15 mouse cellular contexts compared by ENCODE assay signal in the genomic region with DNA sequence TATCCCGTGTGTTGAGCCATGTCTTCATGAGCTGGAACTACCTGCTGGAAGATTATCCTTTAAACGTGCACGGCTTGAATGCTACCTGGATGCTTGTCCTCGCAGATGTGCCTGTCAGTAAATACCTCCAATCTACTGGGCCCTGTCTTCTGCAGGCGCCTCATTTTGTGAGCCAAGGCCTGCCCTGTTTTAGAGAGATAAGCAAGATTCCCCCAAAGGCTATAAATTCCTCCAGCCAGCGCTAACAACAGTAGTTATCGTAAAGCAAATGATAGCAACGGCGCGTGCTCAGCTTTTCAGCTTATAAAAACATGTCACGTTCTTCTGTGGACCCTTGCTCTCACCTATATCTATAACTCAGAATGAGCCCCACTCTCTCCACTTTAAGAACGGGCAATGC.
A peak's percentile ranks its signal among the peaks of the same experiment; 100 is the strongest.
DNase-seq lines count a peak whose midpoint lies in the region; ATAC-seq and TF ChIP-seq lines count a peak whose summit lies in the region.
"Had no signal": no experiment of that assay in that cellular context is flagged by ENCODE, and none has a peak within 500 bp of the region (broad histone marks: within the 10 kb centered on the region; RNA-seq: fewer than 3 reads in every experiment).

No protein-coding gene starts in this region.

- no peak for ATAC-seq in hindbrain, embryonic 13.5 days (ENCODE audit: low FRiP score)
- ATAC-seq in hindbrain, postnatal 0 days: no peak
- peak; percentile 76 for ATAC-seq in intestine, embryonic 16.5 days
- peak; percentile 80 for ATAC-seq in megakaryocyte progenitor cell, adult 5-6 weeks (replicated peaks; ENCODE audit: poor library complexity)

- H3K4me3 ChIP-seq in hindbrain, embryonic 13.5 days: no peak overlapping the region
- H3K4me3 ChIP-seq in hindbrain, postnatal 0 days (ENCODE audit: low read length): no peak overlapping the region
- no peak overlapping the region for H3K4me3 ChIP-seq in intestine, embryonic 16.5 days (ENCODE audit: low read length)
- H3K4me3 ChIP-seq: embryonic facial prominence, embryonic 15.5 days; lung, embryonic 15.5 days had no signal

- peaks cover 13% of the 10 kb centered on the region for H3K4me1 ChIP-seq in hindbrain, embryonic 13.5 days (replicated peaks)
- H3K4me1 ChIP-seq in hindbrain, postnatal 0 days (ENCODE audit: insufficient read depth, low read length): peaks cover 6% of the 10 kb centered on the region; the same call in 1 of the 2 replicates
- peaks cover 2% of the 10 kb centered on the region for H3K4me1 ChIP-seq in intestine, embryonic 16.5 days (ENCODE audit: control insufficient read depth, insufficient read depth, low read length)
- H3K4me1 ChIP-seq: embryonic facial prominence, embryonic 15.5 days; lung, embryonic 15.5 days had no signal

- no peak overlapping the region for H3K9ac ChIP-seq in hindbrain, embryonic 13.5 days
- no peak overlapping the region for H3K9ac ChIP-seq in hindbrain, postnatal 0 days (replicated peaks; ENCODE audit: low read length)
- no peak overlapping the region for H3K9ac ChIP-seq in intestine, embryonic 16.5 days (ENCODE audit: low read depth, low read length)
- H3K9ac ChIP-seq: embryonic facial prominence, embryonic 15.5 days; lung, embryonic 15.5 days had no signal

- H3K9me3 ChIP-seq in hindbrain, embryonic 13.5 days: peaks cover 6% of the 10 kb centered on the region; the same call in 1 of the 2 replicates
- H3K9me3 ChIP-seq in hindbrain, postnatal 0 days (ENCODE audit: low read length): no peaks in the 10 kb centered on the region
- no peaks in the 10 kb centered on the region; the same call in 1 of the 2 replicates for H3K9me3 ChIP-seq in intestine, embryonic 16.5 days (ENCODE audit: control insufficient read depth, low read length)
- H3K9me3 ChIP-seq: embryonic facial prominence, embryonic 15.5 days; lung, embryonic 15.5 days had no signal

- H3K36me3 ChIP-seq in hindbrain, embryonic 13.5 days: no peaks in the 10 kb centered on the region
- no peaks in the 10 kb centered on the region for H3K36me3 ChIP-seq in hindbrain, postnatal 0 days (ENCODE audit: insufficient read depth, low read length)
- H3K36me3 ChIP-seq in intestine, embryonic 16.5 days (ENCODE audit: control insufficient read depth, insufficient read depth, low read length): no peaks in the 10 kb centered on the region
- H3K36me3 ChIP-seq: embryonic facial prominence, embryonic 15.5 days; lung, embryonic 15.5 days had no signal

- no peak overlapping the region for H3K4me2 ChIP-seq in hindbrain, embryonic 13.5 days
- no peak overlapping the region for H3K4me2 ChIP-seq in hindbrain, postnatal 0 days (ENCODE audit: low read depth, low read length)
- no peak overlapping the region for H3K4me2 ChIP-seq in intestine, embryonic 16.5 days (ENCODE audit: low read depth, low read length)
- H3K4me2 ChIP-seq: embryonic facial prominence, embryonic 15.5 days; lung, embryonic 15.5 days had no signal

- DNase-seq in hindbrain, postnatal 0 days (ENCODE audit: low spot score): no peak
- peak; percentile 66 for DNase-seq in MEL-GATA-1-ER (ENCODE audit: extremely low read depth, low read depth)
- DNase-seq in urinary bladder, postnatal 14 days (ENCODE audit: low spot score): no peak
- DNase-seq in left cerebral cortex, postnatal 14 days (ENCODE audit: low spot score in 2 of 2): no peak
- no peak for DNase-seq in cerebellum, adult 8-10 months
- DNase-seq: B cell, adult 2 months; cerebellum, adult 9-11 months; heart, postnatal 10 days; kidney, adult 9 months; thymus, postnatal 4 days had no signal

- intact Hi-C loops in left cerebral cortex, postnatal 14 days (cut with DNase I): no loop called here

- H3K27me3 ChIP-seq in hindbrain, embryonic 13.5 days: 0 out of 2 replicates have a peak, but pooled peaks cover 4% of the 10 kb centered on the region
- H3K27me3 ChIP-seq in hindbrain, postnatal 0 days (ENCODE audit: insufficient read depth, low read length): no peaks in the 10 kb centered on the region
- H3K27me3 ChIP-seq in intestine, embryonic 16.5 days (replicated peaks; ENCODE audit: control insufficient read depth, insufficient read depth, low read length): no peaks in the 10 kb centered on the region
- H3K27me3 ChIP-seq: embryonic facial prominence, embryonic 15.5 days; lung, embryonic 15.5 days had no signal

- H3K27ac ChIP-seq in hindbrain, embryonic 13.5 days: 0 out of 2 replicates have a peak overlapping the region, but pooled peaks have one; percentile 23
- H3K27ac ChIP-seq in hindbrain, postnatal 0 days: no peak overlapping the region
- no peak overlapping the region for H3K27ac ChIP-seq in intestine, embryonic 16.5 days (ENCODE audit: low read length)
- H3K27ac ChIP-seq: embryonic facial prominence, embryonic 15.5 days; lung, embryonic 15.5 days had no signal

- WGBS in hindbrain, embryonic 13.5 days: 83% methylated on average over 12 of the region's 12 CpGs
- WGBS in hindbrain, postnatal 0 days: 78% methylated on average over 12 of the region's 12 CpGs
- 35% methylated on average over 12 of the region's 12 CpGs for WGBS in intestine, embryonic 16.5 days

- TF ChIP-seq CTCF in hindbrain, postnatal 0 days (IDR thresholded peaks at IDR 0.05; ENCODE audit: low read depth): no peak

Comparison
In these comparisons a context has a peak if more than half of its experiments do, and no peak if none do; other contexts are left out.
1. ATAC-seq: peak in intestine, embryonic 16.5 days (single experiment) and megakaryocyte progenitor cell, adult 5-6 weeks (single experiment); none in hindbrain, embryonic 13.5 days (single experiment) and hindbrain, postnatal 0 days (single experiment).